ENCODE assay signal across 23 mouse cellular contexts in the genomic region with DNA sequence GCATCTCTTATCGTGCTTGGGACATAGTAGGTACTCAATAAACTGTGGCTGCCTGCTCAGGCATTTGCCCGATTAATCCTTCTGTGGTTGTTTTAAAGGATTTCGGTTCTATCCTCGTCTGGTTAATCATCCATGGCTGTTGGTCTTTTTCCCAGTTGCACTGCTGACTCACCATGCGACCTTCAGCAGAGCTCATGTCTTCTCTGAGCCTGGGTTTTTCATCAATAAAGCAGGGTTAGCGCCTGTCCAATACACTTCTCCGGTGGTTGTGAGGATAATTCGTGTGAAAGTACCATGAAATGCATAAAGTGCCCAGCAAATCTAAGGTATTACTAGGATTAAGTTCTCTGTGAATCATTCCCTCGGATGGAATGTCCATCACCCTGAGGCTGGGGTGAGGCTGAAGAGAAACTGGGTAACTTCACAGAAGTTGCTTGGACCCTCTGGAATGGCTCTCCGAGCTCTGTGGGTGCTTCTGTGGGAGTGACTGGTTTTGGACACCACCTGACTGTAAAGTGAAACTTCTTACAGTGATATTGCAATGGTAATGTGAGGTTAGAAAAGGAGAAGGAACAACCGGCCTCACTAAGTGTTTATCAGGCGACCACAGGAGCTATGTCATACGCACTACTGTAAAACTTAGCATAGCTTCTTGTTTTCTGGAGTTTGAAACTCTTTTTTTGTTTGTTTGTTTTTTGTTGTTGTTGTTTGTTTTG. TPM values are rescaled to one million over a fixed set of nuclear protein-coding genes. Genes with fewer than 3 reads are reported as not detected.
DNase-seq lines count a peak whose midpoint lies in the region; ATAC-seq and TF ChIP-seq lines count a peak whose summit lies in the region.
"Had no signal": no experiment of that assay in that cellular context is flagged by ENCODE, and none has a peak within 500 bp of the region (broad histone marks: within the 10 kb centered on the region; RNA-seq: fewer than 3 reads in every experiment).

No protein-coding gene starts in this region.

- TF ChIP-seq CTCF in layer of hippocampus, adult 2 months (conservative IDR thresholded peaks at IDR 0.05) = no peak

- no peak overlapping the region for H3K27ac ChIP-seq in kidney, embryonic 15.5 days
- no peak overlapping the region for H3K27ac ChIP-seq in layer of hippocampus, adult 2 months
- H3K27ac ChIP-seq in limb, embryonic 10.5 days = no peak overlapping the region
- H3K27ac ChIP-seq: forebrain, embryonic 12.5 days; heart, adult 2 months; left cerebral cortex, adult 2 months; limb, embryonic 12.5 days; midbrain, embryonic 13.5 days; neural tube, embryonic 15.5 days had no signal

- ATAC-seq in kidney, embryonic 15.5 days (replicated peaks; ENCODE audit: low FRiP score) = no peak
- ATAC-seq: midbrain, embryonic 13.5 days had no signal

- H3K36me3 ChIP-seq in kidney, embryonic 15.5 days = no peaks in the 10 kb centered on the region
- H3K36me3 ChIP-seq in limb, embryonic 10.5 days = no peaks in the 10 kb centered on the region
- H3K36me3 ChIP-seq: forebrain, embryonic 12.5 days; limb, embryonic 12.5 days; midbrain, embryonic 13.5 days; neural tube, embryonic 15.5 days had no signal

- H3K4me2 ChIP-seq in kidney, embryonic 15.5 days = no peak overlapping the region
- H3K4me2 ChIP-seq: forebrain, embryonic 12.5 days; limb, embryonic 12.5 days; midbrain, embryonic 13.5 days; neural tube, embryonic 15.5 days had no signal

- H3K9me3 ChIP-seq in kidney, embryonic 15.5 days (replicated peaks) = no peaks in the 10 kb centered on the region
- no peaks in the 10 kb centered on the region for H3K9me3 ChIP-seq in limb, embryonic 10.5 days (replicated peaks)
- H3K9me3 ChIP-seq: forebrain, embryonic 12.5 days; limb, embryonic 12.5 days; midbrain, embryonic 13.5 days; neural tube, embryonic 15.5 days had no signal

- 75% methylated on average over 13 of the region's 13 CpGs for WGBS in kidney, embryonic 15.5 days
- 89% methylated on average over 13 of the region's 13 CpGs for WGBS in limb, embryonic 10.5 days

- H3K27me3 ChIP-seq in kidney, embryonic 15.5 days = peaks cover 77% of the 10 kb centered on the region
- peaks cover 72% of the 10 kb centered on the region for H3K27me3 ChIP-seq in limb, embryonic 10.5 days (ENCODE audit: low read depth, poor library complexity, severe bottlenecking)

- no peak overlapping the region for H3K4me3 ChIP-seq in kidney, embryonic 15.5 days (replicated peaks)
- H3K4me3 ChIP-seq in layer of hippocampus, adult 2 months = no peak overlapping the region
- H3K4me3 ChIP-seq in limb, embryonic 10.5 days = no peak overlapping the region
- H3K4me3 ChIP-seq: forebrain, embryonic 12.5 days; heart, adult 2 months; left cerebral cortex, adult 2 months; limb, embryonic 12.5 days; midbrain, embryonic 13.5 days; myocyte; neural tube, embryonic 15.5 days had no signal

- 0 out of 2 replicates have a peak, but pooled peaks cover 3% of the 10 kb centered on the region for H3K4me1 ChIP-seq in kidney, embryonic 15.5 days
- peaks cover 6% of the 10 kb centered on the region; the same call in 1 of the 2 replicates for H3K4me1 ChIP-seq in limb, embryonic 10.5 days
- H3K4me1 ChIP-seq: forebrain, embryonic 12.5 days; neural tube, embryonic 15.5 days had no signal

- peak; percentile 60 for DNase-seq in kidney, adult 18-20 months
- DNase-seq in MEL-GATA-1-ER (ENCODE audit: extremely low read depth, low read depth) = peak; percentile 90
- peak; percentile 73 to 77 for DNase-seq in adrenal gland, postnatal 36 days
- DNase-seq in kidney, postnatal 25 days = peak; percentile 66 to 73
- DNase-seq in yolk sac, embryonic 10.5 days (ENCODE audit: low spot score) = no peak
- DNase-seq in layer of hippocampus, adult 2 months (ENCODE audit: low spot score in 2 of 2) = no peak
- DNase-seq in limb, embryonic 10.5 days (ENCODE audit: low spot score) = no peak
- DNase-seq: B cell, adult 2 months; cerebellum, postnatal 10 days; embryo, embryonic 11 days; gastrocnemius, postnatal 10 days; heart, adult 2 months; lung, postnatal 36 days; right cerebral cortex, postnatal 4 days; thymus, postnatal 36 days had no signal

- H3K9ac ChIP-seq in kidney, embryonic 15.5 days = no peak overlapping the region
- H3K9ac ChIP-seq: forebrain, embryonic 12.5 days; limb, embryonic 12.5 days; midbrain, embryonic 13.5 days; neural tube, embryonic 15.5 days had no signal

RNA-seq across cellular contexts. Expression of gene Nkx2-3, which starts 32.9 kb away (rescaled TPM):
- 0.26 and 0.48 TPM in 2 replicates for polyA plus RNA-seq in kidney, embryonic 15.5 days (2015; fragmentation: Nextera tagmentation; extraction: Ambion mirVana)
- total RNA-seq in adrenal gland, postnatal 36 days (2021) = not detected
- not detected for total RNA-seq in layer of hippocampus, adult 2 months (2021)
- polyA plus RNA-seq in limb, embryonic 10.5 days (2016; fragmentation: Nextera tagmentation; extraction: Ambion mirVana) = 0.65 TPM in 1 of 2 replicates, not detected in the other
- total RNA-seq: gastrocnemius, postnatal 10 days; heart, adult 2 months; left cerebral cortex, adult 2 months had no signal
- polyA plus RNA-seq: heart, adult 2 months; heart, embryonic 16.5 days; limb, embryonic 12.5 days; myocyte; neural tube, embryonic 15.5 days had no signal

RNA-seq across cellular contexts. Expression of gene Got1, which starts 54.8 kb away (rescaled TPM):
- 57.8 and 59.0 TPM in 2 replicates for polyA plus RNA-seq in kidney, embryonic 15.5 days (2015; fragmentation: Nextera tagmentation; extraction: Ambion mirVana)
- total RNA-seq in adrenal gland, postnatal 36 days (2021) = 100 to 1,000 TPM; 279 to 345 TPM
- 100 to 1,000 TPM; 324 to 355 TPM for total RNA-seq in layer of hippocampus, adult 2 months (2021)
- polyA plus RNA-seq in limb, embryonic 10.5 days (2016; fragmentation: Nextera tagmentation; extraction: Ambion mirVana) = 53.9 and 64.8 TPM in 2 replicates

Comparison
In these comparisons a context has a peak if more than half of its experiments do, and no peak if none do; other contexts are left out.
1. DNase-seq: peak in kidney, adult 18-20 months (single experiment), MEL-GATA-1-ER (single experiment), adrenal gland, postnatal 36 days (2 of 2) and kidney, postnatal 25 days (2 of 2); none in yolk sac, embryonic 10.5 days (single experiment), layer of hippocampus, adult 2 months (0 of 2) and limb, embryonic 10.5 days (single experiment).